Mouse (Mus musculus): Measurements from ENCODE around the gene Zbed4.
A peak's percentile ranks its signal among the peaks of the same experiment; 100 is the strongest.
"Not testable (repeated sequence)": the region's sequence is repeated elsewhere in the genome, so short reads cannot be mapped to it uniquely, and the experiment has no call there.

Zbed4 gene

DNA sequence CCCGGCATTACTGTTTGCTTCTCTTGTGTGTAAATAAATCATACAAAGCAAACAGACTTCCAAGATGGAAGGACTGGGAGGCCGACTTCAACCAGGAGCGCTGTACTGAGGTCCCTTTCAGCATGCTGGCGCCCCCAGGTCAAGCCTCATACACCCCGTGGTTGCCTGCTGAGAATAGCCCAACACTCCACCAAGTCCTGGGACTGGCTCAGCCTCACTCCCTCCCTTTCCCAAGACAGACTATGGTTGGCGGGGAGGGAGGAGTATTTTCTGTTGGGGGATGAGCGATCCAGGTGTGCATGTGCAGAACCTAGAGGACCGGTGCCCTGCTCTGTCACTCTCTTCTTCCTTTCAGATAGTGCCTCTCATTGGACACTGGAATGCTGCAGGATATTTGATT is 56.7 kb downstream of the Zbed4 start:
- no peak for DNase-seq (ENCODE audit: low spot score in 2 of 2)

DNA sequence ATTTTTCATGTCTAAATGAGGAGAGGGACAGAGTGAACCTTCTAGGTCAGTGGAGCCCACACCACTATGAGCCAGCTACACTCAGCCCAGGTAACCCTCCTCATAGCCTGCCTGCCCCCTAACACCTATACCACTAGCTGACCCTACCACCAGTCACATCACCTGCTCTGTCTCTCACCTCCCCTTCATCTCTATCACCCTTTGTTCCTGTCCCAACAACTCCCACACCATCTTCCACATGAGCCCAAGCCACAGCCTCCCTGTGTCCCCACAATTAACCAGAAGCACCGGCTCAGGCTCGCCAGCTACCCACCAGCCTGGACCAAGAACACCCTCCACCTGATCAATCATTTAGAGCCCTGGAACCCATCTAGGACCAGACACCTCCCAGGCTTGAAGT is 58.9 kb downstream of the Zbed4 start:
- no peak for DNase-seq (ENCODE audit: low spot score in 2 of 2)

DNA sequence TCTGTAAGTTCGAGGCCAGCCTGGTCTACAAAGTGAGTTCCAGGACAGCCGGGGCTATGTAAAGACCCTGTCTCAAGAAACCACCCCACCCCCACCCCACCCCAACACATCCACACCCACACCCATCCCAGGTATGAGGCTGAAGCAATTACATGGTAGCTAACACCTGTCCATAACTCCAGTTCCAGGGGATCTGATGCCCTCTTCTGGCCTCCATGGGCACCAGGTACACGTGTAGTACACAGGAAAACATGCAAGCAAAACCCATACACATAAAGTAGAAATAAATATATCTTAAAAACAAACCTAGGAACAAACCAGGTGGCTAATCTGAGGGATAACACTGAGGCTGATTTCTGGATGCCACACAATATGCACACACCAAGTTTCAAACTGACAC is 61.8 kb downstream of the Zbed4 start:
- DNase-seq (ENCODE audit: low spot score in 2 of 2), result no peak

DNA sequence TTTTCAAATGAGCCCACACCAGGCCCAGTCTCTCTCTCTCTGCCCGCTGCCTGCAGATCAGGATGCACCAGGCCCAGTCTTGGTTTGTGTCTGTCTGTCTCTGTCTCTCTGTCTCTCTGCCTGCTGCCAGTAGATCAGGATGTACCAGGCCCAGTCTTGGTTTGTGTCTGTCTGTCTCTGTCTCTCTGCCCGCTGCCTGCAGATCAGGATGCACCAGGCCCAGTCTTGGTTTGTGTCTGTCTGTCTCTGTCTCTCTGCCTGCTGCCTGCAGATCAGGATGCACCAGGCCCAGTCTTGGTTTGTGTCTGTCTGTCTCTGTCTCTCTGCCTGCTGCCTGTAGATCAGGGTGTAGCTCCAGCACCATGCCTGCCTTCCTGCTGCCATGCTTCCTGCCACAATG is 62.4 kb downstream of the Zbed4 start:
- DNase-seq (ENCODE audit: low spot score in 2 of 2), result not testable (repeated sequence)

DNA sequence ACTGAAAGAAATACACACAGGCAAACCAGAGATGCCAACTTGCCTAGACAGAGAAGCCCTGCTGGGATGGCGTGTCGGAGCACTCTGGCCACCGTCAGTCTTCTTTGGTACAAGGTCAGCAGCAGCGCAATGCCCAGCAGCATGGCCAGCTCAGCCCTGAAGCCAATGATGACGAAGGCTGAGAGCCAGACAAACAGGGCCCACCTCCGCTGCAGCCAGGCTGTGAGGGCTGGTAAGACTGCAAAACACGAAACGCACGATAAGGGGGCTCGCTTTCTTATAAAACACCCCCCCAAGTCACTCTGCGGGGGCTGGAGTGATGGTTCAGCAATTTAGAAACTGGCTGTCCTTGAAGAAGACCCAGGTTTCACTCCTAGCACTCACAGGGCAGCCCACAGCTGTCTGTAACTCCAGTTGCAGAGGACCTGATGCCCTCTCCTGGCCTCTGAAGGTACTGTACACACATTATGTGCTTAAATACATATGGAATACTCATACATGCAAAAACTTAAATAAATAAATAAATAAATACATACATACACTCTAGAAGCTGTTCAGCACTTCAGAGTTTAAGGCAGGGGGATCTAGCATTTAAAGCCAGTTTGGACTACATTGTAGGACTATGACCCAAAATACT is 63.1 kb downstream of the Zbed4 start:
- no peak for DNase-seq (ENCODE audit: low spot score in 2 of 2)

DNA sequence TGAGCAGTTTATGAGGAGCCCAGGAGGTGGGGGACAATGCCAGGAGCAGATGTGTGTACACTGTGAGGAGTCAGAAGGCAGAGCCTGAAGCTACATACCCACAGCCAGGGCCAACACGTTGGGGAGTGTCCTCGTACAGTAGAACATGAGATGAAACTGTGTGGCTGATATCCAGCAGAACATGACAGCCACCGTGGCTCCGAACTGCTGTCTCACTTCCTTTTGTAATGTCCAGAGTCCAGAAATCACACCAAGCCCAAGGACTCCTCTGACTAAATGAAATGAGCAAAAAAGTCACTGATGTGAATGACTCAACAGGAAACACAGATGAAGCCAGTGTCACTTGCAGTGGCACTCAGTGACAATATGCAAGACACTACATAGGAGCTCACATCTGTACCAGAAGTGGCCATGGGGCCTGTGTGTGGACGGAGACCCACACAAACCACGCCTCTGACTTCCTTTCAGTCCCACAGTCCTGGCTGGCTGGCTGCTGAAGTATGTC is 63.8 kb downstream of the Zbed4 start:
- DNase-seq (ENCODE audit: low spot score in 2 of 2), result no peak

DNA sequence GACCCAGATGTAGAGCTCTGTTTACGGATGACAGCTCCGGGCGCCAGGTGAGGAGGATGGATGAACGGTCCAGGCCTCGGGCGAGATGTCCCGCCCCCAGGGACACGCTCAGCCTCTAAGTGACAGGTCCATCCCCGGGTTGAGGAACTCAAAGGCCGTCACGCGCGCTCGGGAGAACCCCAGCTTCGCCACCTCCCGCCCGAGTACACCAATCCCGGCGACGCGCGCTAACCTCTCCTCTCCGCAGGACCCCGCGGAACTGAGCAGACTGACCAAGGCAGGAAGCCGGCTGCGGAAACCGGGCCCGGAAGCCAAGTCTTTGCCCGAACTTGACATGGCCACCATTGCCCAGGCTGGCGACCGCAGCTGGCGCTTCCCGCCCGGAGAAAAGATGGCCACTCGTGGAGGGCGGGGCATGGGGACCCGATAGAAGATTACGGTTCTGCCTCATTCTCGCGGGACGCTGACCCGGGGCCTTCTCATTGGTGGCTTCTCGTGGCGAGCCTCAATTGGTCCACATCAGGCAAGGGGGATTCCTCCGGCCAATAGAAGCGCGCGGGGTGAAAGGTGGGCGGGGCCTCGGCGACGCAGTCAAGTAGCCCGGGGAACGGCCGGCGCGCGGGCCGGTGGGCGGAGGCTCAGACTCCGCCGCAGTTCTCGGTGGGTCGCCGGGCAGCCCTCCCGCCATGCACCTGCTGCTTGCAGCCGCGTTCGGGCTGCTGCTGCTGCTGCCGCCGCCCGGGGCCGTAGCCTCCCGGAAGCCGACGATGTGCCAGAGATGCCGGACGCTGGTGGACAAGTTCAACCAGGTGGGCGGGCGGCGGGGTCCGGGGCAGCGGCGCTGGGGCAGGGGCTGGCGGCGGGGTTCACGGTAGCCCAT is 67.8 kb downstream of the Zbed4 start, which contains the start of the genes Alg12 and Creld2:
Alg12 (minus strand) TSS at position 293 of the 880 bp plus-strand sequence.
Creld2 (plus strand) TSS at position 621 of the 880 bp plus-strand sequence.
- DNase-seq (ENCODE audit: low spot score in 2 of 2), result peak; percentile 97 to 100

DNA sequence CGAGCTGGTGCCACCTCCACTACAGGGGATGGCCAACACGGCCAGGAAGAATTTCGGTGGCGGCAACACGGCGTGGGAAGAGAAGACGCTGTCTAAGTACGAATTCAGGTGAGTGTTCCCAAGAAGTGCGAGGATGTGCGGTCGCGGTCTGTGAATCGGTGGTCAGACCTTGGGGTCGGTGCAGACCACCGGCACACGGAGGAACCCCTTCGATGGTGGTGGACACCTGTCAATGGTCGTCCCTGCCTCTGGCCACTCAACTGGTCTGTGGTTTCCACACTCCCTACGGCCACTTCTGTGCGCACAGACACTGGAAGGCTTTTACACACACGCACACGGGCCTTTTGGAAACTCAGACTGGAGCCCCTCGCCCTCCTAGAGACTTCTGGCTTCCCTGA is 68.4 kb downstream of the Zbed4 start:
- DNase-seq (ENCODE audit: low spot score in 2 of 2), result no peak

DNA sequence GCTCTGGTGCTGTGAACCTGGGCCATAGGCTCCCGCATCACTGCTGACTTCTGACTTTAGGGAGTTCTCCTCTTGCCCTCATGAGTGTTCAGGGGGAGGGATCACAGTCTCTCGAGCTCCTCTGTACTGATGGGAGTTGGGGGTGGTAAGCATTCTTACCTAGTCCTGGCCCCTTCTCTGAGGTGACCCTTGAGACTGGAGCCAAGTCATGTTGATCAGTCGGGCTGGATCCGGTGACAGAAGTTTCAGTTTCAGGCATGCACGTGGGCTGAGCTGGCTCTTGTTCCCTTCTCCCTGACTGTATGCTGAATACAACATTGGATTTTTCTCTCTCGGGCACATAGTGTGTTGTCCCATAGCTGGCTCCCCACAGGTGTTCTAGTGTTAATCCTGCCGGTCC is 69.9 kb downstream of the Zbed4 start:
- DNase-seq (ENCODE audit: low spot score in 2 of 2), result no peak

DNA sequence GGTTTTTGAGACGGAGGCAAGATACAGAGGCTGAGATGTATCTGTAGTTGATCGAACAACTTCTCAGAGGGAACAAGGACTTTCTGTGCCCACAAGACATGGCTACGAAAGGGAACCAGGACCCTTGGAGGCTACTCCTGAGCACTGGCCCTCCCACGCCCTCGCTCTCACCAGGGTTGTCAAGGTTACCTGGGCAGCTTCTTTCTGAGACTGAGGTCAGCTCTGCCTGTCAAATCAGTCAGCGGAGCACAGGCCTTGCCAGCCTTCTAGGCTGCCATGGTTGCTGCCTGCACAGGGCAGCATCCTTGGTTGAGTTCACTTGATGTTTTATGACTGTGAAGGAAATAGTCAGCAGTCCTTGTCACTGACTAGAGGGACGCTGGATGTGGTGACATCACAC is 71.1 kb downstream of the Zbed4 start:
- DNase-seq (ENCODE audit: low spot score in 2 of 2), result no peak

DNA sequence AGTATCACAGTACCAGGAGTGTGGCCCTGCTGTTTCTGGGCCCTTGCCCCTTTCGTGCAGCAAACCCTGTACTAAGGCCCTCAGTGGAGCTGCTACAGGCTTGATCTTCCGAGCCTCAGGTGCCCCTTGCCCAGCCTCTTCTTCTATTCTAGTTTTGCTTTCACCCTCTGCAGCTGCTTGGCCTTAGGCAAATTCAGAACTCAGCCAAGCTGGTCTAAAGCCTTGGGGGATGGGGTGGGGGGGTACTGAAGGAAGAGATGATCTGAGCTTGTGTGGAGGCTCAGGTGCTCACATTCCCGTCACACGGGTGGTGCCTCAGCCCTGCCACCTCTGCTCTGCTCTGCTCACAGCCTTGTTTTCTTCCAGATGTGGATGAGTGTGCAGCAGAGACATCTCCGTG is 71.9 kb downstream of the Zbed4 start:
- DNase-seq (ENCODE audit: low spot score in 2 of 2), result no peak

DNA sequence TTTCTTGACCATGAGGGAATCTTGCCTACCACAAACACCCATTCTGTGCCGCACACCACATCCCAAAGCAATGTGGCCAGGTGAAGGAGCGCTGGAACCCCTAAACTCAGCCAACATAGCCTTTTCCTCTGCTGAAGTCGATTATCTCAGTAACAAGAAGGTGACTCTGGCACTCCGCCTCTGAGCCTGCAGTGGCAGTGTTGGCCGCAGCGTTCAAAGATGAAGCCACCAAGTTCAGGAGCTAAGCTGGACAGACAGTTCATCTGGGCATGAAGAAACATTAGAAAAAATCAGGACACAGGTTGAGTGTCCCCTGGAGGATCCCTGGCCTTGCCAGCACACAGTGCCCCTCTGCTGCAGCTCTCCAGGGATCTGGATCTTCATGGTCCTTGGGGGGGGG is 76.0 kb downstream of the Zbed4 start:
- DNase-seq (ENCODE audit: low spot score in 2 of 2), result no peak

DNA sequence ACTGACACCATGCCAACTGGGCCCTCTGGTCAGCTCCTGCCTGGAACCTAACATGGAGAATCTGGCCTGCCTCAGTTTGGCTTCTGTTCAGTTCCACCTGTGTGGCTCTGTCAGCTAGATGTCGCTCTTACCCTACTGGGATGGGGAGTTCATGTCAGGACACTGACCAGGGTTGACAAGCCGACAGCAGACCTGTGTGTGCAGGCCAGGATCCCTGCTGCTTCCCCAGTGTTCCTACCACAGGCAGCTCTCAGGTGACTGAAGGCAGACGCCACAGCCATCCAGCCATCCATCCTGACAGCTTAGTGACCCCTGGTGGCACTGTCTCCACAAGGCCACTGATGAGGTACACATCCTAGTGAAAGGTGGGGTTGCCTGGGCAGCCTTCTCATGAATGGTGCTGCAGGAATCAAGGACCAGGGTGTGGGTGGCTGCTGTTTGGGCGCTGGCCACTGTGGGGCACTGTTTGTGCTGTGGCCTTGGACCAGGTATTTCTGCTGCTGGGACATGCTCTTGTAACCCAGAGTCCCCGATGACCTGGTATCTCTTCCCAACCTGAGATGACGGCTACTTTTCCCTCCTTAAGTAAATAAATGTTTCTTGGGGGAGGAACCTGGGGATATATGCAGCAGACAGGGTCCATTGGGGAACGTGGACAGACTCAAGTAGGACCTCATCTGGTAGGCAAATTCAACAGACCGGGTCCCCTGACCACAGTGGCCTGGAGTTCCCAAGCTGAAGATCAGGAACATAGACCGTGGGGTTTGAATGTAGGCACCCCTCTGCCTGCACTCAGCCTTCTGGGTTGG is 76.7 kb downstream of the Zbed4 start:
- DNase-seq (ENCODE audit: low spot score in 2 of 2), result peak; percentile 30 to 50

DNA sequence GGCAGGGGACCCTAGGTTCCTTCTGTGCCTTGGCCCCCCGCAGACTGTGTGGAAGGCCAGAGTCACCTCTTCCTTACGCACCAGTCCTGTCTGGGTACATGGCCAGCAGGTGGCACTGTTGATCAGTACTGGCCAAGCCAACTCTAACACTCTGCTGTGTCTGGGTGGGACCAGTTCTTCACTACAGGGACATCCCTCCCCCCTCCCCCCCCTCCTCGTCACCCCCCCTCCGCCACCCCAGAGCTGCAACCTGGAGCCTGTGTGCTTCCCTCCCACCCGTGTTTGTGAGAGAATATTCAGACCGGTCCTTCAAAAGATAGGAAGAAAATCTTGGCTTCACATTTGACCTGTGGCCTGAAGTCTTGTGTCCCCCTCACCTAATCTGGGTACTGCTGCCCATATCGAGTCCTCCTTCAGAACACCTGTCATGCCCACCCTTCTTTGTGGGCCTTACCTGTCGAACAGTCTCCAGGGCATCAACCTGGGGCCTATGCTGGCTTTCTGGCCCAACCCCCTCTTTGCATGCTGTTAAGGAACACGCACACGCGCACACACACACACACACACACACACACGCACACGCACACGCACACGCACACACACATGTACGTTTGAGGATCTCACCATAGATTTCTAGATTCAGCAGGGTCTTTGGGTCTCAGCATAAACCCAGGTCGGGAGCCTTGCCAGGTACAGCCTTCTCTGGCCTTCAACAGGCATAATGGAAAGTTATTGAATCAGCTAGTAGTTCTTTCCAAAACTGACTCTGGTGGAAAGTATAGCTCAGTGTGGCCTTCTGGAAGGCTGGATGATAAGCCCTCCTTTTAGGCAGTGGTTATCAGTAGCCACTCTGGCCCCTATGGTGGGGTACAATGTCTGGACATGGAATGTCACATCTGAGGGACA is 77.6 kb downstream of the Zbed4 start:
- DNase-seq (ENCODE audit: low spot score in 2 of 2), result peak; percentile 71 to 90

DNA sequence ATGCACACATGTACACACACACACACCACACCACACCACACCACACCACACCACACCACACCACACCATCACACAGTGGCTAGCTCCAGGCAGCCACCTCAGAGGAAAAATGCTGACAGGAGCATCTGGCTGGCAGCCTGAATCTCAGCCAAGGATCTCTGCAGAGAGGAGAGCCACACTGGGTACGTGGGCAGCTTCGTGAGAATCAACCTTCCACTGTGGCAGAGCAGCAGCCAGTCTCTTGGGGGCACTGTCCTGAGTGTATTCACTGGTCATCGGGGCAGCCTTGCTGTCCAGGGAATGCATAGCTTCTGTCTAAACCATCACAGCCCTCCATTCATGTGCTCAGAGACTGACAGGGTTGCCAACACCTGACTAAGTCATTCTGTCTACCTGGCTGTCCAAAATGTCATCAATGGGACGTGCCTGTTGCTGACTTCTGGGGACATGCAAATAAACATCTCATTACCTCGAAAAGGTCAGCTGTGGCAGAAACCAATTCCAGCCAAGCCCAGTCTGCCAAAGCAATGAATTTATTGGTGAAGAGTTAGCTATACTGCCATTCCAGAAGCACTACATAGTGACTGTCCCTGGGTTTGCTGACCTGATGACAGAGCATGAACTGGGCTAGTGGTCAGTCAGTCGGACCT is 78.5 kb downstream of the Zbed4 start:
- no peak for DNase-seq (ENCODE audit: low spot score in 2 of 2)

DNA sequence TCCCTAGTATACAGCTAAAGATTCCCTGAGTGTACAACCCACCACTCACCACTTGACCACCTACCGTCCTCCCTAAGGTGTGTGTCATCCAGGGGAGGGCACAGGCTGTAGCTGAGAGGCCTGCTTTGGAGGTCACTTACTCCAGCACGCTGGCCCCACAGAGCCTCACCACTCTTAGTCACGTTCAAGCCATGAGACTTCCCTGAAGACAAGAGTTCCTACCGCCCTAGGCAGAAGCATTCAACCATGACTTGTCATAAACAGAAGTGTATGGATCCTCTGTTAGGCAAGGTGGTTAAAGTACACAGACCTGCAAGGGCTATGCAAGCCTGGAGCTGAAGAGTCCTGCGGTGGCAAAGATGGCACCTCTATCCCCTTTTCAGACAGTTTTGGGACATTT is 79.2 kb downstream of the Zbed4 start:
- no peak for DNase-seq (ENCODE audit: low spot score in 2 of 2)

DNA sequence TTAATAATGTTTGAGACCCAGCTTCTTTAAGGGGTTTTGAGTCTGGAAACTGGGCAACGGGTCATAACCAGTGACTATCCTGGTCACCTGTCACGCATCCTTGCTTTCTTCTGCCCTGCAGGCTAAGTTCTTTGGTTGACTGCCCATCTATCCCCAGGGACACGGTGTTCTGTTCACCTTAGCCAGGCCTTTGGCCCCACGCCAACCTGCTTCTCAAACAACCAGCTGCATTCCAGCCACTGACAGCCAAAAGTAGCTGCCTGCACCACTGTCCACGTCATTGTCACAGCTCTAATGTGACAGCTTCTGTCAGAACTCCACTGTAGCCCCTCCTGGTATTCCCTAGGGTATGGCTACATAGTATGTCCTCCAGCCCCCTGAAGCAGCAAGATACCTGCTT is 80.0 kb downstream of the Zbed4 start:
- DNase-seq (ENCODE audit: low spot score in 2 of 2), result no peak

DNA sequence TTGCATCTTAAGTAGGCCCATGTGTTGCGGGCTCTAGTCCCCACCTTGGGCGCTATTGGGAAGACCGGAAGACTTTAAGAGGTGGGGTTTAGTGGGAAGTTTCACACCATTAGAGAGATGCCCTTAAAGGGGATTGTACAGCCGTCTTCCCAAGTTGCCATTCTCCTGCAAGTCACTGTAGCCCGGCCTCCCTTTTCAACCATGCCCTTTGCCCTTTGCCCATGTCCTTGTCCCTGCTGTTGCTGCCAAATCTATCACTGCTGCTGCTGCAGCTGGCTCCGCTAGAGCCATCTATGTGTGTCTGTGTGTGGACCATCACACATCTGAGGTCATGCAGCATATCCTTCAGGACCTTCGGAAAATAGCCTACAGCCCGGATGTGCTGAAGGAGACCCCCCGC is 81.1 kb downstream of the Zbed4 start:
- no peak for DNase-seq (ENCODE audit: low spot score in 2 of 2)
